Mouse (Mus musculus): ENCODE measurements at regions not wholly inside any gene's neighbourhood (a gene's known extent, or its start where the extent isn't known, plus 50 kb on each side); places are given as distances from the start of the nearest gene placed in this dataset.

DNA sequence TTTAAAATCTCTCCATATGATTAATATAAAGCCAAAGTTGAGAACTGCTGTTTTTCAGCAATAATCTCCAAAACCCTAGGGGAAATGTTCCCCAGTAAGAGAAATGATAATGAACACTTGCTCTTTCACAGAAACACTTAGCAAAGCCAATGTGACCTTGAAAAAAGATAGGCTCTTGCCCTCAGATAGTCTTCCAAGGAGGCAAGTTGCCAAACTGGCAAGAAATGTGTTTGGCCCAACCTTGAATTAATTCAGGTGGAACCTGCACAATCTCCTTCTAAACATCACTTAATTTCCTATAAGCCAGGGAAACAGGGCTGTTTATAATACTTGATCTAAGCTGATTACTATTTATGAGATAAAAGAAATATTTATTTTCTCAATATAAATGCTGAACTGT lies 244.0 kb upstream of the Gnaz start:
- Histone ChIP-seq H3K9me3 (replicated peaks; ENCODE audit: low read length) (peaks cover under 1% of the 10 kb centered on the region), H3K4me3 (replicated peaks in 1 of 3; ENCODE audit: low read depth in 2 of 3, low read length in 2 of 3, poor library complexity in 1 of 3) (no peak overlapping the region), H3K36me3 (replicated peaks in 1 of 2; ENCODE audit: control insufficient read depth in 1 of 2, insufficient read depth in 1 of 2, low read length in 1 of 2) (no peaks in the 10 kb centered on the region), H3K27ac (ENCODE audit: insufficient read depth, low read depth) (no peak overlapping the region), H3K9ac (ENCODE audit: insufficient read depth, low read depth) (no peak overlapping the region), H3K4me1 (ENCODE audit: control insufficient read depth in 1 of 2, insufficient read depth in 2 of 2) (no peaks in the 10 kb centered on the region), H3K79me2 (replicated peaks; ENCODE audit: control insufficient read depth, extremely low read depth, insufficient read depth, poor library complexity, severe bottlenecking) (no peaks in the 10 kb centered on the region), H3K4me2 (ENCODE audit: insufficient read depth, low read depth, poor library complexity, severe bottlenecking) (no peak overlapping the region), H3K27me3 (replicated peaks) (no peaks in the 10 kb centered on the region)
- in situ Hi-C loops (cut with MboI; ENCODE audit: low pct_ligation_motif_present, low pct_unique_long_range_greater_than_20kb, low sequenced_read_pairs) (no loop called here), dilution Hi-C loops (cut with MboI; ENCODE audit: extremely low pct_ligation_motif_present, extremely low pct_unique_long_range_greater_than_20kb, low sequenced_read_pairs) (no loop called here)
- DNase-seq (ENCODE audit: extremely low read depth): no peak
- TF ChIP-seq TCF12 (IDR thresholded peaks at IDR 0.05; ENCODE audit: low read depth, low read length) (no peak), MYC (IDR thresholded peaks at IDR 0.05; ENCODE audit: low read depth, low read length) (no peak), PAX5 (IDR thresholded peaks at IDR 0.05; ENCODE audit: low read length) (no peak), ZMIZ1 (IDR thresholded peaks at IDR 0.05; ENCODE audit: low read depth, low read length) (no peak), POLR2AphosphoS2 (IDR thresholded peaks at IDR 0.05; ENCODE audit: low read depth, low read length) (no peak), CHD2 (IDR thresholded peaks at IDR 0.05; ENCODE audit: low read length) (no peak), JUND (conservative IDR thresholded peaks at IDR 0.05; ENCODE audit: low read depth, low read length) (no peak), IRF4 (IDR thresholded peaks at IDR 0.05; ENCODE audit: low read depth, low read length) (no peak), RAD21 (IDR thresholded peaks at IDR 0.05; ENCODE audit: low read depth, low read length) (no peak), POLR2A (IDR thresholded peaks at IDR 0.05; ENCODE audit: low read depth, low read length) (no peak), MAZ (IDR thresholded peaks at IDR 0.05; ENCODE audit: low read depth, low read length) (no peak)

DNA sequence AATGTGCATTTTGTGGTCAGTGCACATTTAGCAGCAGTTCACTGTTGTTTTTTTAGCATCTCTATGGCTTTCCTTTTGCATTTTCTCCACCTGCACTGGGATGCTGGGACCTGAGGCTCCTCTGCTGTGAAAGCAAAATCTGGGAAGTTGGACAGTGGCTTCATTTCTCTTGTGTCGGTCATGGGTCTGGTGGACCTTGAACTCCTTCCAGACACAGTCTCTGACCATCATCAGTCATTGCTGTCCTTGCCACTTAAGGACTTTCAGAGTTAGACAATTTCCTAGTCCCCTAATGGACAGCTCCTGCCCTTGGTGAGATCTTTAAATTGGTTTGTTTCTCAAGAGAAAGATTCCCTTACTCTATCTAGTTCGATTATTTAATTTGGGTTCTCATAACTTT lies 217.5 kb upstream of the Gnaz start:
- no peaks in the 10 kb centered on the region for H3K79me2 ChIP-seq (replicated peaks; ENCODE audit: control insufficient read depth, extremely low read depth, insufficient read depth, poor library complexity, severe bottlenecking)

DNA sequence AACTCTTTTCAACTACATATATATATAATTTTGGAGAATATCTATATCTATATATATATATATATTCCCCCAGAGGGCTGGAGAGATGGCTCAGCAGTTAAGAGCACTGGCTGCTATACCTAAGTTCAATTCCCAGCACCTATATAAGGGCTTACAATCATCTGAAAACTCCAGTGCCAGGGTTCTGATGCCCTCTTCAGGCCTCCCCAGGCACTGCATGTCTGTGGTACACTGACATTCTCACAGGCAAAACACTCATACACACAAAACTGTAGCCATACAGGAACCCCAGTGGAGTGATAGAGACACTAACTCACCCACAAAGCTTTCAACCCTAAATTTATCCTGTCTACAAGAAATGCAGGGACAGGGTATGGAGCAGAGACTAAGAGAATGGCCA lies 216.1 kb upstream of the Gnaz start:
- DNase-seq (ENCODE audit: extremely low read depth): peak; percentile 3
- dilution Hi-C loops (cut with MboI; ENCODE audit: extremely low pct_ligation_motif_present, extremely low pct_unique_long_range_greater_than_20kb, low sequenced_read_pairs): no loop called here

More for the DNA sequence above, 217.5 kb upstream of the Gnaz start:
- H3K4me1 ChIP-seq (ENCODE audit: control insufficient read depth in 1 of 2, insufficient read depth in 2 of 2): no peaks in the 10 kb centered on the region
- no peak overlapping the region for H3K27ac ChIP-seq (ENCODE audit: insufficient read depth, low read depth)
- no peaks in the 10 kb centered on the region for H3K36me3 ChIP-seq (replicated peaks in 1 of 2; ENCODE audit: control insufficient read depth in 1 of 2, insufficient read depth in 1 of 2, low read length in 1 of 2)
- no peaks in the 10 kb centered on the region for H3K9me3 ChIP-seq (replicated peaks; ENCODE audit: low read length)
- dilution Hi-C loops (cut with MboI; ENCODE audit: extremely low pct_ligation_motif_present, extremely low pct_unique_long_range_greater_than_20kb, low sequenced_read_pairs): no loop called here
- TF ChIP-seq BHLHE40 (IDR thresholded peaks at IDR 0.05; ENCODE audit: low read depth, low read length) (no peak), CHD1 (IDR thresholded peaks at IDR 0.05; ENCODE audit: low read depth, low read length) (no peak), ZNF384 (IDR thresholded peaks at IDR 0.05; ENCODE audit: low read depth, low read length) (no peak), ZMIZ1 (IDR thresholded peaks at IDR 0.05; ENCODE audit: low read depth, low read length) (no peak), TCF12 (IDR thresholded peaks at IDR 0.05; ENCODE audit: low read depth, low read length) (no peak), IRF4 (IDR thresholded peaks at IDR 0.05; ENCODE audit: low read depth, low read length) (no peak), SMC3 (IDR thresholded peaks at IDR 0.05; ENCODE audit: low read depth, low read length) (no peak), POLR2A (IDR thresholded peaks at IDR 0.05; ENCODE audit: low read depth, low read length) (no peak), NRF1 (IDR thresholded peaks at IDR 0.05; ENCODE audit: low read depth, low read length) (no peak), GABPA (IDR thresholded peaks at IDR 0.05; ENCODE audit: insufficient replicate concordance, low read depth, low read length) (no peak), MYC (IDR thresholded peaks at IDR 0.05; ENCODE audit: low read depth, low read length) (no peak), KAT2A (IDR thresholded peaks at IDR 0.05; ENCODE audit: insufficient replicate concordance, low read length) (no peak), MAZ (IDR thresholded peaks at IDR 0.05; ENCODE audit: low read depth, low read length) (no peak)
- no peaks in the 10 kb centered on the region for H3K27me3 ChIP-seq (replicated peaks)
- no peak overlapping the region for H3K4me2 ChIP-seq (ENCODE audit: insufficient read depth, low read depth, poor library complexity, severe bottlenecking)
- in situ Hi-C loops (cut with MboI; ENCODE audit: low pct_ligation_motif_present, low pct_unique_long_range_greater_than_20kb, low sequenced_read_pairs): no loop called here
- no peak overlapping the region for H3K9ac ChIP-seq (ENCODE audit: insufficient read depth, low read depth)
- no peak overlapping the region for H3K4me3 ChIP-seq (replicated peaks in 1 of 3; ENCODE audit: low read depth in 2 of 3, low read length in 2 of 3, poor library complexity in 1 of 3)
- no peak for DNase-seq (ENCODE audit: extremely low read depth)

More for the DNA sequence above, 216.1 kb upstream of the Gnaz start:
- H3K4me1 ChIP-seq (ENCODE audit: control insufficient read depth in 1 of 2, insufficient read depth in 2 of 2): no peaks in the 10 kb centered on the region
- in situ Hi-C loops (cut with MboI; ENCODE audit: low pct_ligation_motif_present, low pct_unique_long_range_greater_than_20kb, low sequenced_read_pairs): no loop called here
- no peaks in the 10 kb centered on the region for H3K27me3 ChIP-seq (replicated peaks)
- no peaks in the 10 kb centered on the region for H3K9me3 ChIP-seq (replicated peaks; ENCODE audit: low read length)
- H3K79me2 ChIP-seq (replicated peaks; ENCODE audit: control insufficient read depth, extremely low read depth, insufficient read depth, poor library complexity, severe bottlenecking): no peaks in the 10 kb centered on the region
- no peak overlapping the region for H3K4me2 ChIP-seq (ENCODE audit: insufficient read depth, low read depth, poor library complexity, severe bottlenecking)
- H3K36me3 ChIP-seq (replicated peaks in 1 of 2; ENCODE audit: control insufficient read depth in 1 of 2, insufficient read depth in 1 of 2, low read length in 1 of 2): no peaks in the 10 kb centered on the region
- H3K9ac ChIP-seq (ENCODE audit: insufficient read depth, low read depth): no peak overlapping the region
- peak; percentile 15 to 33; a peak in 2 of 4 replicates for TF ChIP-seq CTCF (conservative IDR thresholded peaks at IDR 0.05 in 1 of 2, IDR thresholded peaks at IDR 0.05 in 1 of 2; ENCODE audit: low read depth in 2 of 2, low read length in 2 of 2)
- TF ChIP-seq JUND (conservative IDR thresholded peaks at IDR 0.05; ENCODE audit: low read depth, low read length): no peak
- peak; percentile 23 for TF ChIP-seq RAD21 (IDR thresholded peaks at IDR 0.05; ENCODE audit: low read depth, low read length)
- TF ChIP-seq SMC3 (IDR thresholded peaks at IDR 0.05; ENCODE audit: low read depth, low read length): no peak
- no peak for TF ChIP-seq RCOR1 (conservative IDR thresholded peaks at IDR 0.05; ENCODE audit: low read depth, low read length)
- no peak for TF ChIP-seq MAFK (IDR thresholded peaks at IDR 0.05; ENCODE audit: insufficient replicate concordance, low read length)
- H3K27ac ChIP-seq (ENCODE audit: insufficient read depth, low read depth): no peak overlapping the region
- no peak overlapping the region for H3K4me3 ChIP-seq (replicated peaks in 1 of 3; ENCODE audit: low read depth in 2 of 3, low read length in 2 of 3, poor library complexity in 1 of 3)
